ENCODE assay signal across 12 mouse cellular contexts in the genomic region with DNA sequence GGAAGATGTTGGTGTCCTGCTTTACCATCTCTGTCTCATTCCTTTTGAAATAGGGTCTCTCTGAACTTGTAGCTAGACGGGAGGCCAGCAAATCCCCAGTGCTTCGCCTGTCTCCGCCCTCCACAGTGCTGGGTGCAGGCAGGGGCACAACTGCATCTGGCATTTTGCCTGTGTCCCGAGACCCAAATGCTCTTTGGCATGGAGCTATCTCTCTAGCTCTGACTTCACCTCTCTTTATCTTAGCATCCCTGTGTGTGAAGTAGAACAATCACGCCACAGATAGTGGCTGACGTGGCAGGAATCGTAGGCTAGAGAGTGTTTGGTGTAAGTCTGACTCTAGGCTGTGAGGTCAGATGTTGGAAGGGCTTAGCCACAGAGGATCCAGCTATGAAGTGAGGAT. TPM values are rescaled to one million over a fixed set of nuclear protein-coding genes. Genes with fewer than 3 reads are reported as not detected.
A peak's percentile ranks its signal among the peaks of the same experiment; 100 is the strongest.
DNase-seq lines count a peak whose midpoint lies in the region; ATAC-seq and TF ChIP-seq lines count a peak whose summit lies in the region.
"Had no signal": no experiment of that assay in that cellular context is flagged by ENCODE, and none has a peak within 500 bp of the region (broad histone marks: within the 10 kb centered on the region; RNA-seq: fewer than 3 reads in every experiment).

No protein-coding gene starts in this region.

- H3K27ac ChIP-seq in heart, embryonic 16.5 days (ENCODE audit: low read length): peak overlapping the region; percentile 75
- H3K27ac ChIP-seq in MEL (ENCODE audit: control insufficient read depth, low read depth, low read length): peak overlapping the region; percentile 10; the same call in 1 of the 2 replicates
- H3K27ac ChIP-seq in liver, embryonic 12.5 days: no peak overlapping the region
- H3K27ac ChIP-seq: limb, embryonic 15.5 days had no signal

- no peak for DNase-seq in heart, postnatal 25 days (ENCODE audit: low spot score)
- peak; percentile 25 for DNase-seq in G1E (ENCODE audit: low spot score)
- DNase-seq in MEL (ENCODE audit: low read depth, low spot score): peak; percentile 48
- no peak for DNase-seq in left cerebral cortex, postnatal 4 days
- DNase-seq in ovary, postnatal 10 days (ENCODE audit: low spot score): no peak
- DNase-seq: cerebellum, adult 2 months; layer of hippocampus, postnatal 36 days; right cerebral cortex, postnatal 25 days had no signal

- peak overlapping the region; percentile 27 for H3K4me2 ChIP-seq in heart, embryonic 16.5 days (ENCODE audit: low read depth, low read length)
- H3K4me2 ChIP-seq in liver, embryonic 12.5 days: peak overlapping the region; percentile 51
- H3K4me2 ChIP-seq: limb, embryonic 15.5 days had no signal

- H3K36me3 ChIP-seq in heart, embryonic 16.5 days (ENCODE audit: control insufficient read depth, insufficient read depth): no peaks in the 10 kb centered on the region
- H3K36me3 ChIP-seq in G1E (replicated peaks) (no peaks in the 10 kb centered on the region), MEL (ENCODE audit: control insufficient read depth in 1 of 2, insufficient read depth in 2 of 2, low read length in 2 of 2) (peaks cover 0 to 19% of the 10 kb centered on the region in 2 experiments; a peak in 2 of 4 replicates)
- H3K36me3 ChIP-seq in liver, embryonic 12.5 days: no peaks in the 10 kb centered on the region
- H3K36me3 ChIP-seq: limb, embryonic 15.5 days had no signal

- peak; percentile 61 to 74 for TF ChIP-seq EP300 in MEL (IDR thresholded peaks at IDR 0.05; ENCODE audit: low read depth in 1 of 2, low read length in 2 of 2)

- TF ChIP-seq POLR2A in MEL (IDR thresholded peaks at IDR 0.05; ENCODE audit: control insufficient read depth in 1 of 2, insufficient read depth in 1 of 2, low read depth in 1 of 2, low read length in 2 of 2, poor library complexity in 1 of 2): no peak

- TF ChIP-seq CTCF in G1E (IDR thresholded peaks at IDR 0.05; ENCODE audit: low read depth, low read length) (no peak), MEL (IDR thresholded peaks at IDR 0.05 in 2 of 3, conservative IDR thresholded peaks at IDR 0.05 in 1 of 3; ENCODE audit: control insufficient read depth in 1 of 3, insufficient read depth in 1 of 3, low read depth in 2 of 3, low read length in 3 of 3, poor library complexity in 1 of 3, severe bottlenecking in 1 of 3) (no peak)

- 27% methylated on average over 7 of the region's 7 CpGs for WGBS in heart, embryonic 16.5 days
- 42% methylated on average over 7 of the region's 7 CpGs for WGBS in liver, embryonic 12.5 days (ENCODE audit: insufficient replicate concordance)

- intact Hi-C loops in heart, postnatal 25 days (cut with DNase I): no loop called here
- intact Hi-C loops in left cerebral cortex, postnatal 4 days (cut with DNase I): no loop called here

- peaks cover 45% of the 10 kb centered on the region for H3K4me1 ChIP-seq in heart, embryonic 16.5 days (ENCODE audit: control insufficient read depth, insufficient read depth, low read length)
- H3K4me1 ChIP-seq in G1E (ENCODE audit: insufficient read depth, low read depth, low read length) (peaks cover 62% of the 10 kb centered on the region), MEL (ENCODE audit: control insufficient read depth in 1 of 2, insufficient read depth in 2 of 2, low read length in 2 of 2) (peaks cover 9 to 26% of the 10 kb centered on the region in 2 experiments)
- H3K4me1 ChIP-seq in liver, embryonic 12.5 days: peaks cover 33% of the 10 kb centered on the region

- no peak for TF ChIP-seq RAD21 in MEL (IDR thresholded peaks at IDR 0.05; ENCODE audit: low read depth, low read length)

- peak overlapping the region; percentile 48 for H3K9ac ChIP-seq in heart, embryonic 16.5 days (ENCODE audit: low read length)
- H3K9ac ChIP-seq in MEL (ENCODE audit: control insufficient read depth, low read depth, low read length, poor library complexity, severe bottlenecking): no peak overlapping the region
- no peak overlapping the region for H3K9ac ChIP-seq in liver, embryonic 12.5 days
- H3K9ac ChIP-seq: limb, embryonic 15.5 days had no signal

- ATAC-seq in heart, embryonic 16.5 days (replicated peaks; ENCODE audit: extremely low read depth, insufficient read depth, low FRiP score): peak; percentile 43
- no peak for ATAC-seq in G1E (ENCODE audit: extremely low read depth, insufficient number of reproducible peaks, low FRiP score, poor library complexity, severe bottlenecking)
- ATAC-seq in liver, embryonic 12.5 days: 0 out of 2 replicates have a peak, but pooled peaks have one; percentile 14

- H3K27me3 ChIP-seq in heart, embryonic 16.5 days (ENCODE audit: control insufficient read depth, insufficient read depth, low read length): no peaks in the 10 kb centered on the region
- H3K27me3 ChIP-seq in G1E (ENCODE audit: insufficient read depth, low read length): peaks cover 57% of the 10 kb centered on the region
- no peaks in the 10 kb centered on the region; a peak in 1 of 4 replicates for H3K27me3 ChIP-seq in MEL (ENCODE audit: control insufficient read depth in 1 of 2, insufficient read depth in 2 of 2, low read length in 2 of 2)
- H3K27me3 ChIP-seq in liver, embryonic 12.5 days (replicated peaks): peaks cover 25% of the 10 kb centered on the region
- H3K27me3 ChIP-seq: limb, embryonic 15.5 days had no signal

- H3K79me2 ChIP-seq in MEL (ENCODE audit: control insufficient read depth, insufficient read depth, low read length, poor library complexity): no peaks in the 10 kb centered on the region

- H3K4me3 ChIP-seq in heart, embryonic 16.5 days (ENCODE audit: low read length): no peak overlapping the region
- H3K4me3 ChIP-seq in G1E (ENCODE audit: low read depth, low read length): peak overlapping the region; percentile 56; the same call in 1 of the 2 replicates
- H3K4me3 ChIP-seq in MEL (ENCODE audit: control insufficient read depth in 1 of 2, insufficient read depth in 1 of 2, low read depth in 2 of 2, low read length in 2 of 2): no peak overlapping the region
- no peak overlapping the region for H3K4me3 ChIP-seq in liver, embryonic 12.5 days
- H3K4me3 ChIP-seq: limb, embryonic 15.5 days; megakaryocyte, embryonic 14.5 days had no signal

- H3K9me3 ChIP-seq in heart, embryonic 16.5 days (replicated peaks; ENCODE audit: control insufficient read depth, low read length): no peaks in the 10 kb centered on the region
- H3K9me3 ChIP-seq in G1E (replicated peaks): no peaks in the 10 kb centered on the region
- no peaks in the 10 kb centered on the region for H3K9me3 ChIP-seq in MEL (replicated peaks; ENCODE audit: insufficient read depth, low read length)
- H3K9me3 ChIP-seq in liver, embryonic 12.5 days (replicated peaks): no peaks in the 10 kb centered on the region
- H3K9me3 ChIP-seq: limb, embryonic 15.5 days had no signal

TF ChIP-seq in MEL, 35 proteins besides CTCF, POLR2A, EP300 and RAD21:
- TF ChIP-seq GATA1 (IDR thresholded peaks at IDR 0.05; ENCODE audit: low read depth, low read length) (peak; percentile 68), MAZ (IDR thresholded peaks at IDR 0.05; ENCODE audit: low read depth, low read length) (0 out of 2 replicates have a peak, but pooled peaks have one; percentile 19), ETS1 (IDR thresholded peaks at IDR 0.05; ENCODE audit: low read depth, low read length) (peak; percentile 91), RCOR1 (IDR thresholded peaks at IDR 0.05; ENCODE audit: low read depth, low read length) (peak; percentile 88), USF2 (IDR thresholded peaks at IDR 0.05; ENCODE audit: borderline replicate concordance in 1 of 2, insufficient read depth in 1 of 2, low read depth in 1 of 2, low read length in 2 of 2) (no peak), TCF12 (IDR thresholded peaks at IDR 0.05; ENCODE audit: low read depth, low read length) (peak; percentile 86), ZNF384 (IDR thresholded peaks at IDR 0.05; ENCODE audit: low read depth, low read length) (no peak), BHLHE40 (IDR thresholded peaks at IDR 0.05; ENCODE audit: borderline replicate concordance, low read depth, low read length) (peak; percentile 79), CHD1 (IDR thresholded peaks at IDR 0.05; ENCODE audit: low read depth, low read length) (no peak), MXI1 (IDR thresholded peaks at IDR 0.05; ENCODE audit: low read depth, low read length) (peak; percentile 55), MAFK (IDR thresholded peaks at IDR 0.05; ENCODE audit: borderline replicate concordance, low read depth, low read length) (no peak), ZMIZ1 (IDR thresholded peaks at IDR 0.05; ENCODE audit: low read depth, low read length) (no peak), USF1 (IDR thresholded peaks at IDR 0.05; ENCODE audit: low read depth, low read length) (no peak)

RNA-seq across cellular contexts. Expression of gene Neurl1b, which starts 53.2 kb away (rescaled TPM):
- 3.0 and 3.3 TPM in 2 replicates for polyA plus RNA-seq in heart, embryonic 16.5 days (2015; fragmentation: Nextera tagmentation; extraction: Ambion mirVana)
- 1 to 10 TPM; 4.7 to 6.3 TPM for total RNA-seq in heart, postnatal 25 days (2021)
- total RNA-seq in G1E (2014; fragmentation: Nextera tagmentation): not detected in 2 replicates
- total RNA-seq in G1E (2017): under 0.01 TPM in 2 replicates
- not detected in 2 replicates for polyA plus RNA-seq in G1E (2012)
- 0.12 and 0.13 TPM in 2 replicates for total RNA-seq in MEL (2012; rRNA removed)
- polyA plus RNA-seq in MEL (2012; ENCODE audit: insufficient read depth in 1 of 2, insufficient read length in 2 of 2, low read depth in 1 of 2, low replicate concordance in 2 of 2, missing spikeins in 1 of 2): under 1 TPM in 1 of 2 experiments, not detected in 1; 0.28 TPM
- polyA plus RNA-seq in liver, embryonic 12.5 days (2016; fragmentation: Nextera tagmentation; extraction: Ambion mirVana): 0.06 and 0.10 TPM in 2 replicates
- total RNA-seq in left cerebral cortex, postnatal 4 days (2021): 10 to 100 TPM; 85.3 to 88.4 TPM

Comparison
In these comparisons a context has a peak if more than half of its experiments do, and no peak if none do; other contexts are left out.
1. DNase-seq: peak in G1E (single experiment) and MEL (single experiment); none in heart, postnatal 25 days (single experiment), left cerebral cortex, postnatal 4 days (single experiment) and ovary, postnatal 10 days (single experiment).
2. RNA of gene Neurl1b, which starts 53.2 kb away (total RNA-seq): 85.3 to 88.4 TPM in left cerebral cortex, postnatal 4 days; 4.7 to 6.3 TPM in heart, postnatal 25 days, 0.12 to 0.13 TPM in MEL and under 0.01 TPM in G1E; every median in the first group is over 10 times any median in the second.